Mouse (Mus musculus) liver, adult 2 months (tissue): ENCODE results near the gene Slc35b3.

ENCODE experiments used
- CTCF ChIP-seq: fragments of 200-500 bp; IDR thresholded peaks from 2 replicates; pipeline ENCODE4 v1.5.1; 2011; ENCODE audit warnings: low read depth, low read length, control low read depth
- POLR2A ChIP-seq: fragments of 200-500 bp; IDR thresholded peaks from 2 replicates; pipeline ENCODE4 v1.6.1; 2011; ENCODE audit warnings: low read length, control low read depth; ENCODE audit not compliant: insufficient read depth; ENCODE audit errors: extremely low read depth

GRCm38 (mm10) chr13:38892364-38892763 is 68.3 kb downstream of the Slc35b3 start:
- TF ChIP-seq CTCF (no peak), POLR2A (no peak)
